Mouse (Mus musculus): ENCODE results near the gene Gm13078.

The Gm13078 gene

GRCm38 (mm10) chr4:143719155-143719554, at the start of gene Gm13078:
Gene Gm13078 (plus strand): TSS chr4:143719455.
- CTCF ChIA-PET, result no interaction called here

- CTCF ChIA-PET, result no interaction called here
These were observed 16.6 kb upstream of the Gm13078 start, which contains the start of gene Gm13089 for GRCm38 (mm10) chr4:143702611-143703010. Gene Gm13089 (minus strand): TSS chr4:143702711.

Measured in spleen, embryonic (tissue).